ENCODE assay signal across 9 mouse cellular contexts in the genomic region with DNA sequence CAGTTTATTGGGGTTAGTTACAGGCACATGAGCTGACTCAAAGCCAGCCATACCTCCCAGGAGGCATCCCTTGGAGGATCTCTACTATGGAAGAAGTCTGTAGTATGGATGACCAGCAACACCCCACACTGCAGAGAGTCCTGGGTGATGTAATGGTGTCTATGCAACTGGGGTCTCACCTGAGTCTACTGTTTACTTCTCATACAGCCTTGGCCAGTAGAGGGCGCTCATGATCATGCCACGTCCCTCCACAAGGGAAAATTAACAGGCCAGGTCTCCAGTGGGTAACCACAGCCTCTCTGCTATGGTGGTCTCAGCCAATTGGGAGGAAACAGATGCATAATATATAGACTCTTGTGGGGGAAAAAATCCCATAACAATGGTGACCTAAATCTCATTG.
DNase-seq lines count a peak whose midpoint lies in the region; ATAC-seq and TF ChIP-seq lines count a peak whose summit lies in the region.
"Had no signal": no experiment of that assay in that cellular context is flagged by ENCODE, and none has a peak within 500 bp of the region (broad histone marks: within the 10 kb centered on the region; RNA-seq: fewer than 3 reads in every experiment).

No protein-coding gene starts in this region.

- H3K36me3 ChIP-seq in heart, adult 2 months (ENCODE audit: control insufficient read depth, insufficient read depth, low read length) = no peaks in the 10 kb centered on the region
- no peaks in the 10 kb centered on the region for H3K36me3 ChIP-seq in spleen, adult 2 months (ENCODE audit: control insufficient read depth, insufficient read depth, low read length)
- no peaks in the 10 kb centered on the region for H3K36me3 ChIP-seq in embryonic facial prominence, embryonic 10.5 days (replicated peaks)
- no peaks in the 10 kb centered on the region for H3K36me3 ChIP-seq in limb, embryonic 11.5 days (ENCODE audit: control insufficient read depth, insufficient read depth, low read length)
- H3K36me3 ChIP-seq: neural tube, embryonic 13.5 days had no signal

- no peak overlapping the region for H3K27ac ChIP-seq in heart, adult 2 months
- no peak overlapping the region for H3K27ac ChIP-seq in spleen, adult 2 months (ENCODE audit: insufficient read depth, low read length)
- H3K27ac ChIP-seq in embryonic facial prominence, embryonic 10.5 days (replicated peaks) = no peak overlapping the region
- H3K27ac ChIP-seq in limb, embryonic 11.5 days (replicated peaks; ENCODE audit: low read depth, low read length) = no peak overlapping the region
- H3K27ac ChIP-seq: neural tube, embryonic 13.5 days had no signal

- H3K27me3 ChIP-seq in heart, adult 2 months (ENCODE audit: control insufficient read depth, insufficient read depth, low read length) = no peaks in the 10 kb centered on the region
- no peaks in the 10 kb centered on the region for H3K27me3 ChIP-seq in spleen, adult 2 months (ENCODE audit: control insufficient read depth, insufficient read depth, low read length)
- 0 out of 2 replicates have a peak, but pooled peaks cover 3% of the 10 kb centered on the region for H3K27me3 ChIP-seq in embryonic facial prominence, embryonic 10.5 days (replicated peaks; ENCODE audit: low read depth, poor library complexity, severe bottlenecking)
- H3K27me3 ChIP-seq in limb, embryonic 11.5 days (ENCODE audit: control insufficient read depth, insufficient read depth, low read length) = no peaks in the 10 kb centered on the region
- H3K27me3 ChIP-seq: neural tube, embryonic 13.5 days had no signal

- no peaks in the 10 kb centered on the region for H3K4me1 ChIP-seq in heart, adult 2 months (ENCODE audit: control insufficient read depth, insufficient read depth, low read length)
- H3K4me1 ChIP-seq in spleen, adult 2 months (ENCODE audit: control insufficient read depth, insufficient read depth, insufficient read length) = peaks cover 11% of the 10 kb centered on the region; the same call in 1 of the 2 replicates
- H3K4me1 ChIP-seq in embryonic facial prominence, embryonic 10.5 days = no peaks in the 10 kb centered on the region
- H3K4me1 ChIP-seq in limb, embryonic 11.5 days (ENCODE audit: control insufficient read depth, insufficient read depth, low read length) = peaks cover 3% of the 10 kb centered on the region; the same call in 1 of the 2 replicates

- no peak for TF ChIP-seq EP300 in heart, adult 2 months (IDR thresholded peaks at IDR 0.05; ENCODE audit: insufficient read depth, low read depth, low read length)

- no peak overlapping the region for H3K4me2 ChIP-seq in limb, embryonic 11.5 days (ENCODE audit: low read depth, severe bottlenecking)
- H3K4me2 ChIP-seq: neural tube, embryonic 13.5 days had no signal

- intact Hi-C loops in heart, adult 2 months (cut with DNase I) = no loop called here

- no peak overlapping the region for H3K9ac ChIP-seq in heart, adult 2 months (ENCODE audit: low read depth, low read length)
- H3K9ac ChIP-seq in limb, embryonic 11.5 days (ENCODE audit: low read length) = no peak overlapping the region
- H3K9ac ChIP-seq: neural tube, embryonic 13.5 days had no signal

- TF ChIP-seq CTCF in heart, adult 2 months (IDR thresholded peaks at IDR 0.05) = peak; percentile 79
- peak; percentile 69; the same call in 1 of the 2 replicates for TF ChIP-seq CTCF in spleen, adult 2 months (IDR thresholded peaks at IDR 0.05; ENCODE audit: extremely low read depth, insufficient read depth, insufficient read length, insufficient replicate concordance)

- no peak for TF ChIP-seq POLR2A in heart, adult 2 months (IDR thresholded peaks at IDR 0.05; ENCODE audit: insufficient read depth, low read depth, low read length)
- no peak for TF ChIP-seq POLR2A in spleen, adult 2 months (IDR thresholded peaks at IDR 0.05; ENCODE audit: low read depth, low read length)

- H3K4me3 ChIP-seq in heart, adult 2 months = no peak overlapping the region
- H3K4me3 ChIP-seq in spleen, adult 2 months (ENCODE audit: extremely low read depth, insufficient read depth, insufficient read length) = no peak overlapping the region
- no peak overlapping the region for H3K4me3 ChIP-seq in embryonic facial prominence, embryonic 10.5 days
- H3K4me3 ChIP-seq in limb, embryonic 11.5 days (ENCODE audit: low read depth, low read length) = no peak overlapping the region
- H3K4me3 ChIP-seq: neural tube, embryonic 13.5 days had no signal

- ATAC-seq in limb, embryonic 11.5 days (ENCODE audit: insufficient number of reproducible peaks, low FRiP score, low TSS enrichment, low read depth) = no peak

- peak in 1 of 2 experiments; percentile 42 for DNase-seq in heart, adult 2 months
- no peak for DNase-seq in heart, adult 9 months (ENCODE audit: low spot score in 2 of 2)
- DNase-seq in spleen, adult 2 months (ENCODE audit: low read depth in 1 of 2, low spot score in 2 of 2) = peak; percentile 50 to 68
- DNase-seq in spleen, adult 12 weeks (ENCODE audit: low spot score) = no peak
- peak; percentile 43 for DNase-seq in embryonic facial prominence, embryonic 10.5 days (ENCODE audit: low spot score)
- DNase-seq in limb, embryonic 11.5 days (ENCODE audit: low spot score) = peak; percentile 67
- peak; percentile 63 for DNase-seq in right cerebral cortex, postnatal 14 days
- no peak for DNase-seq in urinary bladder, adult 18-20 months (ENCODE audit: low spot score in 2 of 2)

- H3K79me2 ChIP-seq in heart, adult 2 months (replicated peaks; ENCODE audit: control insufficient read depth, insufficient read depth, low read length) = no peaks in the 10 kb centered on the region

- 24% methylated on average over 2 of the region's 2 CpGs for WGBS in heart, adult 2 months
- 0% methylated on average over 2 of the region's 2 CpGs for WGBS in spleen, adult 2 months
- 19% methylated on average over 2 of the region's 2 CpGs for WGBS in embryonic facial prominence, embryonic 10.5 days
- WGBS in limb, embryonic 11.5 days = 22% methylated on average over 2 of the region's 2 CpGs

- H3K9me3 ChIP-seq in embryonic facial prominence, embryonic 10.5 days = no peaks in the 10 kb centered on the region
- no peaks in the 10 kb centered on the region for H3K9me3 ChIP-seq in limb, embryonic 11.5 days (ENCODE audit: control insufficient read depth, low read length)
- H3K9me3 ChIP-seq: neural tube, embryonic 13.5 days had no signal

Comparison
In these comparisons a context has a peak if more than half of its experiments do, and no peak if none do; other contexts are left out.
1. DNase-seq: peak in spleen, adult 2 months (2 of 2), embryonic facial prominence, embryonic 10.5 days (single experiment), limb, embryonic 11.5 days (single experiment) and right cerebral cortex, postnatal 14 days (single experiment); none in heart, adult 9 months (0 of 2), spleen, adult 12 weeks (single experiment) and urinary bladder, adult 18-20 months (0 of 2).